Mouse (Mus musculus): ENCODE data around the gene Tuba1a. TPM values are rescaled to one million over a fixed set of nuclear protein-coding genes. Genes with fewer than 3 reads are reported as not detected.

Tuba1a gene
- polyA plus RNA-seq, 1 experiment = 432 TPM

- Histone ChIP-seq H3K36me3 (ENCODE audit: control insufficient read depth, insufficient read depth, low read length) (peaks cover 11% of the 10 kb centered on the region; the same call in 1 of the 2 replicates), H3K4me1 (replicated peaks; ENCODE audit: control insufficient read depth, insufficient read depth, low read length) (peaks cover 18% of the 10 kb centered on the region), H3K27me3 (ENCODE audit: control insufficient read depth, insufficient read depth, low read length) (no peaks in the 10 kb centered on the region), H3K4me3 (ENCODE audit: control insufficient read depth, insufficient read depth, low read length) (peak within 1 kb of the TSS; percentile 90), H3K27ac (ENCODE audit: control insufficient read depth, insufficient read depth, low read length) (peak within 1 kb of the TSS; percentile 70)
- under 1% methylated on average over 82 of the region's 82 CpGs for WGBS
- peak; percentile 99 for DNase-seq
- TF ChIP-seq POLR2A (IDR thresholded peaks at IDR 0.05; ENCODE audit: control insufficient read depth, extremely low read depth, insufficient read depth, low read length, poor library complexity) (peak; percentile 45; the same call in 1 of the 2 replicates), CTCF (IDR thresholded peaks at IDR 0.05; ENCODE audit: borderline replicate concordance, control insufficient read depth, extremely low read depth, insufficient read depth, low read length, poor library complexity) (peak; percentile 53; the same call in 1 of the 2 replicates)
These were observed 35.7 kb downstream of the Tuba1a start, which contains the start of gene Lmbr1l for GRCm38 (mm10) chr15:98917538-98918498. TSS of gene Lmbr1l (minus strand) at chr15:98918231.

GRCm38 (mm10) chr15:98917091-98917490, 36.4 kb downstream of the Tuba1a start:
- Histone ChIP-seq H3K4me1 (replicated peaks; ENCODE audit: control insufficient read depth, insufficient read depth, low read length) (peaks cover 18% of the 10 kb centered on the region), H3K27me3 (ENCODE audit: control insufficient read depth, insufficient read depth, low read length) (no peaks in the 10 kb centered on the region), H3K36me3 (ENCODE audit: control insufficient read depth, insufficient read depth, low read length) (peaks cover 17% of the 10 kb centered on the region), H3K27ac (ENCODE audit: control insufficient read depth, insufficient read depth, low read length) (peak overlapping the region; percentile 23; the same call in 1 of the 2 replicates), H3K4me3 (ENCODE audit: control insufficient read depth, insufficient read depth, low read length) (peak overlapping the region; percentile 90)
- TF ChIP-seq CTCF (IDR thresholded peaks at IDR 0.05; ENCODE audit: borderline replicate concordance, control insufficient read depth, extremely low read depth, insufficient read depth, low read length, poor library complexity) (no peak), POLR2A (IDR thresholded peaks at IDR 0.05; ENCODE audit: control insufficient read depth, extremely low read depth, insufficient read depth, low read length, poor library complexity) (no peak)
- no peak for DNase-seq
- WGBS = under 1% methylated on average over 14 of the region's 14 CpGs

GRCm38 (mm10) chr15:98916016-98916415, 37.5 kb downstream of the Tuba1a start:
- no peak overlapping the region for H3K4me3 ChIP-seq (ENCODE audit: control insufficient read depth, insufficient read depth, low read length)
- no peaks in the 10 kb centered on the region for H3K27me3 ChIP-seq (ENCODE audit: control insufficient read depth, insufficient read depth, low read length)
- 97% methylated on average over 4 of the region's 4 CpGs for WGBS
- no peak for DNase-seq
- H3K4me1 ChIP-seq (replicated peaks; ENCODE audit: control insufficient read depth, insufficient read depth, low read length) = peaks cover 18% of the 10 kb centered on the region
- TF ChIP-seq POLR2A (IDR thresholded peaks at IDR 0.05; ENCODE audit: control insufficient read depth, extremely low read depth, insufficient read depth, low read length, poor library complexity) = no peak
- TF ChIP-seq CTCF (IDR thresholded peaks at IDR 0.05; ENCODE audit: borderline replicate concordance, control insufficient read depth, extremely low read depth, insufficient read depth, low read length, poor library complexity) = no peak
- H3K36me3 ChIP-seq (ENCODE audit: control insufficient read depth, insufficient read depth, low read length) = peaks cover 28% of the 10 kb centered on the region
- H3K27ac ChIP-seq (ENCODE audit: control insufficient read depth, insufficient read depth, low read length) = no peak overlapping the region

GRCm38 (mm10) chr15:98914903-98915302, 38.6 kb downstream of the Tuba1a start:
- peaks cover 18% of the 10 kb centered on the region for H3K4me1 ChIP-seq (replicated peaks; ENCODE audit: control insufficient read depth, insufficient read depth, low read length)
- 92% methylated on average over 6 of the region's 6 CpGs for WGBS
- H3K27ac ChIP-seq (ENCODE audit: control insufficient read depth, insufficient read depth, low read length) = no peak overlapping the region
- H3K27me3 ChIP-seq (ENCODE audit: control insufficient read depth, insufficient read depth, low read length) = no peaks in the 10 kb centered on the region
- TF ChIP-seq CTCF (IDR thresholded peaks at IDR 0.05; ENCODE audit: borderline replicate concordance, control insufficient read depth, extremely low read depth, insufficient read depth, low read length, poor library complexity) = no peak
- no peak for TF ChIP-seq POLR2A (IDR thresholded peaks at IDR 0.05; ENCODE audit: control insufficient read depth, extremely low read depth, insufficient read depth, low read length, poor library complexity)
- peaks cover 36% of the 10 kb centered on the region for H3K36me3 ChIP-seq (ENCODE audit: control insufficient read depth, insufficient read depth, low read length)
- peak; percentile 25 for DNase-seq
- H3K4me3 ChIP-seq (ENCODE audit: control insufficient read depth, insufficient read depth, low read length) = no peak overlapping the region

GRCm38 (mm10) chr15:98904692-98905091, 48.8 kb downstream of the Tuba1a start:
- Histone ChIP-seq H3K4me1 (replicated peaks; ENCODE audit: control insufficient read depth, insufficient read depth, low read length) (no peaks in the 10 kb centered on the region), H3K27ac (ENCODE audit: control insufficient read depth, insufficient read depth, low read length) (no peak overlapping the region), H3K27me3 (ENCODE audit: control insufficient read depth, insufficient read depth, low read length) (no peaks in the 10 kb centered on the region), H3K4me3 (ENCODE audit: control insufficient read depth, insufficient read depth, low read length) (no peak overlapping the region), H3K36me3 (ENCODE audit: control insufficient read depth, insufficient read depth, low read length) (peaks cover 44% of the 10 kb centered on the region)
- 70% methylated on average over 10 of the region's 10 CpGs for WGBS
- DNase-seq = peak; percentile 50
- TF ChIP-seq POLR2A (IDR thresholded peaks at IDR 0.05; ENCODE audit: control insufficient read depth, extremely low read depth, insufficient read depth, low read length, poor library complexity) = no peak
- peak; percentile 75; the same call in 1 of the 2 replicates for TF ChIP-seq CTCF (IDR thresholded peaks at IDR 0.05; ENCODE audit: borderline replicate concordance, control insufficient read depth, extremely low read depth, insufficient read depth, low read length, poor library complexity)

- WGBS = 99% methylated on average over 2 of the region's 2 CpGs
- Histone ChIP-seq H3K4me3 (ENCODE audit: control insufficient read depth, insufficient read depth, low read length) (no peak overlapping the region), H3K36me3 (ENCODE audit: control insufficient read depth, insufficient read depth, low read length) (peaks cover 23% of the 10 kb centered on the region), H3K27me3 (ENCODE audit: control insufficient read depth, insufficient read depth, low read length) (peaks cover 12% of the 10 kb centered on the region), H3K4me1 (replicated peaks; ENCODE audit: control insufficient read depth, insufficient read depth, low read length) (no peaks in the 10 kb centered on the region), H3K27ac (ENCODE audit: control insufficient read depth, insufficient read depth, low read length) (no peak overlapping the region)
- DNase-seq = no peak
- TF ChIP-seq POLR2A (IDR thresholded peaks at IDR 0.05; ENCODE audit: control insufficient read depth, extremely low read depth, insufficient read depth, low read length, poor library complexity) = no peak
- no peak for TF ChIP-seq CTCF (IDR thresholded peaks at IDR 0.05; ENCODE audit: borderline replicate concordance, control insufficient read depth, extremely low read depth, insufficient read depth, low read length, poor library complexity)
These were observed 50.9 kb downstream of the Tuba1a start for GRCm38 (mm10) chr15:98902600-98902999.

Measured in thymus, adult 2 months (tissue).